Mouse (Mus musculus) G1E (cell line): ENCODE measurements around the gene Xylt1.

Source experiments
- CTCF ChIP-seq: IDR thresholded peaks from 2 replicates; pipeline ENCODE4 v1.5.1; 2012; ENCODE audit warnings: low read depth, low read length, inconsistent platforms, mixed read lengths
- GATA1 ChIP-seq: IDR thresholded peaks from 2 replicates; pipeline ENCODE4 v1.6.1; 2012; ENCODE audit warnings: borderline replicate concordance, low read length, inconsistent platforms, mixed read lengths
- GATA2 ChIP-seq: IDR thresholded peaks from 2 replicates; pipeline ENCODE4 v1.6.1; 2012; ENCODE audit warnings: low read depth, low read length, inconsistent platforms, borderline replicate concordance
- POLR2AphosphoS5 ChIP-seq: IDR thresholded peaks from 2 replicates; pipeline ENCODE4 v1.6.1; 2012; ENCODE audit warnings: low read depth, low read length, inconsistent platforms; ENCODE audit not compliant: insufficient replicate concordance
- TAL1 ChIP-seq: conservative IDR thresholded peaks from 2 replicates; pipeline ENCODE4 v1.6.1; 2012; ENCODE audit warnings: low read depth, low read length, inconsistent platforms, mixed read lengths

GRCm38 (mm10) chr7:117512301-117512700 is 131.5 kb downstream of the Xylt1 start:
- TF ChIP-seq CTCF (no peak), TAL1 (no peak), GATA1 (no peak), GATA2 (no peak), POLR2AphosphoS5 (no peak)
